Mouse (Mus musculus): ENCODE measurements at regions not wholly inside any gene's neighbourhood (a gene's known extent, or its start where the extent isn't known, plus 50 kb on each side); places are given as distances from the start of the nearest gene placed in this dataset.

- no peak for ATAC-seq (ENCODE audit: low FRiP score, low read depth)
- 81% methylated on average over 2 of the region's 2 CpGs for WGBS
- Histone ChIP-seq H3K27ac (replicated peaks; ENCODE audit: low read depth, low read length) (no peak overlapping the region), H3K4me3 (replicated peaks; ENCODE audit: low read length) (no peak overlapping the region), H3K4me1 (ENCODE audit: control insufficient read depth, insufficient read depth, low read length) (no peaks in the 10 kb centered on the region), H3K27me3 (ENCODE audit: control insufficient read depth, insufficient read depth, low read length) (no peaks in the 10 kb centered on the region), H3K36me3 (ENCODE audit: control insufficient read depth, insufficient read depth, low read length) (no peaks in the 10 kb centered on the region), H3K9ac (ENCODE audit: low read depth, low read length, severe bottlenecking) (no peak overlapping the region), H3K9me3 (ENCODE audit: control insufficient read depth, low read length) (no peaks in the 10 kb centered on the region), H3K4me2 (replicated peaks; ENCODE audit: low read depth, low read length, severe bottlenecking) (no peak overlapping the region)
- no peak for DNase-seq (ENCODE audit: low spot score)
- no peak for TF ChIP-seq POLR2A (IDR thresholded peaks at IDR 0.05; ENCODE audit: borderline replicate concordance, extremely low read depth, insufficient read depth, insufficient read length)
Measured at GRCm38 (mm10) chr1:129002286-129002685, 270.8 kb upstream of the Thsd7b start.

- no peak for DNase-seq (ENCODE audit: low spot score)
- Histone ChIP-seq H3K4me1 (ENCODE audit: control insufficient read depth, insufficient read depth, low read length) (no peaks in the 10 kb centered on the region), H3K4me2 (replicated peaks; ENCODE audit: low read depth, low read length, severe bottlenecking) (no peak overlapping the region), H3K4me3 (replicated peaks; ENCODE audit: low read length) (no peak overlapping the region), H3K27me3 (ENCODE audit: control insufficient read depth, insufficient read depth, low read length) (no peaks in the 10 kb centered on the region), H3K27ac (replicated peaks; ENCODE audit: low read depth, low read length) (no peak overlapping the region), H3K9me3 (ENCODE audit: control insufficient read depth, low read length) (no peaks in the 10 kb centered on the region), H3K36me3 (ENCODE audit: control insufficient read depth, insufficient read depth, low read length) (no peaks in the 10 kb centered on the region), H3K9ac (ENCODE audit: low read depth, low read length, severe bottlenecking) (no peak overlapping the region)
- TF ChIP-seq POLR2A (IDR thresholded peaks at IDR 0.05; ENCODE audit: borderline replicate concordance, extremely low read depth, insufficient read depth, insufficient read length), result no peak
- no peak for ATAC-seq (ENCODE audit: low FRiP score, low read depth)
Measured at GRCm38 (mm10) chr1:129001766-129002165, 271.3 kb upstream of the Thsd7b start.

GRCm38 (mm10) chr1:128999741-129000517, 273.2 kb upstream of the Thsd7b start:
- no peak overlapping the region for H3K4me3 ChIP-seq (replicated peaks; ENCODE audit: low read length)
- no peak overlapping the region for H3K27ac ChIP-seq (replicated peaks; ENCODE audit: low read depth, low read length)
- H3K9me3 ChIP-seq (ENCODE audit: control insufficient read depth, low read length), result no peaks in the 10 kb centered on the region
- TF ChIP-seq POLR2A (IDR thresholded peaks at IDR 0.05; ENCODE audit: borderline replicate concordance, extremely low read depth, insufficient read depth, insufficient read length), result no peak
- H3K4me2 ChIP-seq (replicated peaks; ENCODE audit: low read depth, low read length, severe bottlenecking), result no peak overlapping the region
- H3K9ac ChIP-seq (ENCODE audit: low read depth, low read length, severe bottlenecking), result no peak overlapping the region
- H3K36me3 ChIP-seq (ENCODE audit: control insufficient read depth, insufficient read depth, low read length), result no peaks in the 10 kb centered on the region
- DNase-seq (ENCODE audit: low spot score), result no peak
- ATAC-seq (ENCODE audit: low FRiP score, low read depth), result no peak
- WGBS, result 62% methylated on average over 5 of the region's 5 CpGs
- no peaks in the 10 kb centered on the region for H3K27me3 ChIP-seq (ENCODE audit: control insufficient read depth, insufficient read depth, low read length)
- no peaks in the 10 kb centered on the region for H3K4me1 ChIP-seq (ENCODE audit: control insufficient read depth, insufficient read depth, low read length)

GRCm38 (mm10) chr1:128994655-128995054, 278.4 kb upstream of the Thsd7b start:
- H3K9ac ChIP-seq (ENCODE audit: low read depth, low read length, severe bottlenecking), result no peak overlapping the region
- DNase-seq (ENCODE audit: low spot score) (no peak), ATAC-seq (ENCODE audit: low FRiP score, low read depth) (no peak)
- no peak overlapping the region for H3K4me2 ChIP-seq (replicated peaks; ENCODE audit: low read depth, low read length, severe bottlenecking)
- H3K9me3 ChIP-seq (ENCODE audit: control insufficient read depth, low read length), result no peaks in the 10 kb centered on the region
- no peak for TF ChIP-seq POLR2A (IDR thresholded peaks at IDR 0.05; ENCODE audit: borderline replicate concordance, extremely low read depth, insufficient read depth, insufficient read length)
- no peaks in the 10 kb centered on the region for H3K4me1 ChIP-seq (ENCODE audit: control insufficient read depth, insufficient read depth, low read length)
- H3K36me3 ChIP-seq (ENCODE audit: control insufficient read depth, insufficient read depth, low read length), result no peaks in the 10 kb centered on the region
- no peak overlapping the region for H3K27ac ChIP-seq (replicated peaks; ENCODE audit: low read depth, low read length)
- H3K27me3 ChIP-seq (ENCODE audit: control insufficient read depth, insufficient read depth, low read length), result no peaks in the 10 kb centered on the region
- 75% methylated on average over 6 of the region's 6 CpGs for WGBS
- H3K4me3 ChIP-seq (replicated peaks; ENCODE audit: low read length), result no peak overlapping the region

GRCm38 (mm10) chr1:128983411-128983810, 289.7 kb upstream of the Thsd7b start:
- no peak for TF ChIP-seq POLR2A (IDR thresholded peaks at IDR 0.05; ENCODE audit: borderline replicate concordance, extremely low read depth, insufficient read depth, insufficient read length)
- Histone ChIP-seq H3K27me3 (ENCODE audit: control insufficient read depth, insufficient read depth, low read length) (no peaks in the 10 kb centered on the region), H3K4me1 (ENCODE audit: control insufficient read depth, insufficient read depth, low read length) (no peaks in the 10 kb centered on the region), H3K27ac (replicated peaks; ENCODE audit: low read depth, low read length) (no peak overlapping the region), H3K4me3 (replicated peaks; ENCODE audit: low read length) (no peak overlapping the region), H3K9me3 (ENCODE audit: control insufficient read depth, low read length) (no peaks in the 10 kb centered on the region), H3K4me2 (replicated peaks; ENCODE audit: low read depth, low read length, severe bottlenecking) (no peak overlapping the region), H3K36me3 (ENCODE audit: control insufficient read depth, insufficient read depth, low read length) (no peaks in the 10 kb centered on the region), H3K9ac (ENCODE audit: low read depth, low read length, severe bottlenecking) (no peak overlapping the region)
- no peak for ATAC-seq (ENCODE audit: low FRiP score, low read depth)
- DNase-seq (ENCODE audit: low spot score), result no peak
- 74% methylated on average over 2 of the region's 2 CpGs for WGBS

Measured in limb, embryonic 14.5 days (tissue).